Mouse (Mus musculus): Measurements from ENCODE around the gene Nr1i2. TPM values are rescaled to one million over a fixed set of nuclear protein-coding genes. Genes with fewer than 3 reads are reported as not detected.

Nr1i2 gene
- not detected in 2 replicates for polyA plus RNA-seq (2012)

DNA sequence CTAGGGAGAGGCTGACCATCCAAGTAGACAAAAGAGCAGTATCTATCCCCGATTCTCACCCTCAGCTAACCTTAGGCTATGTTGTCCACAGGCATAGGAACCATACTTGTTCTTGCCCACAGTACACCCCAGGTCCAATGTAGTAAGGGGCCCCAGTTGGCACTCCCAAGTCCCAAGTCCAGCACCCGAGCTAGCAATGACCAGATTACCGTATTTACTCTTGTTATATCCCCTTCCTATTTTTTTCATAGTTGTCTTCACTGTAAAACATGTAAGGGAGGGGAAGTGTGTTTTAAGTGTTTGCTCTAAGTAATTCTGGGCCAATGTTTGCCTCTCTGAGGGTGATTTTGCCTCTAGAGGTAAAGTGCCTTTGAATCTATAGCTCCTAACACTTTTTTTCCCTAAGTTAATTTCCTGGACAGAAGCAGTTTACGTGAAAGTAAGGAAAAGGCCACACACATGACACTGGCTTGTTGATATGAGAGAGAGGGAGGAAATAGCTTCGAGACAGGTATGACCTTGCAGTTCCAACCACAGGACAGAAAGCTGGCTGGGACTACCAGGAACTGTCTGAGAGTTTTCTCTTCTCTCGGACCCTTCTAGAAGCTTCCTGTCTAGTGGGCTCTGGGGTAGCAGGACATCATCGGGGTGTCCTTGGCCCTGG, at the start of gene Nr1i2:
TSS of gene Nr1i2 (minus strand) at position 140 of the 664 bp plus-strand sequence.

GRCm38 (mm10) chr16:38341396-38342324, 47.0 kb upstream of the Nr1i2 start, which contains the start of gene Maats1:
TSS of gene Maats1 (minus strand) at chr16:38342143.

Other genes starting within 250 kb of the Nr1i2 start
- gene Gsk3b, start 205.8 kb downstream of the Nr1i2 start, polyA plus RNA-seq (2012), result 9.0 and 9.8 TPM in 2 replicates
- 0.09 TPM in 1 of 2 replicates, not detected in the other for gene Maats1, start 47.3 kb upstream of the Nr1i2 start, polyA plus RNA-seq (2012)
- 81.9 and 143 TPM in 2 replicates for gene Cox17, start 52.2 kb upstream of the Nr1i2 start, polyA plus RNA-seq (2012)
- gene Gm21987, start 52.2 kb upstream of the Nr1i2 start, polyA plus RNA-seq (2012), result 505 and 528 TPM in 2 replicates
- 0.60 and 1.5 TPM in 2 replicates for gene Popdc2, start 67.4 kb upstream of the Nr1i2 start, polyA plus RNA-seq (2012)
- gene Pla1a, start 138.3 kb upstream of the Nr1i2 start, polyA plus RNA-seq (2012), result not detected in 2 replicates
- gene Adprh, start 157.9 kb upstream of the Nr1i2 start, polyA plus RNA-seq (2012), result 168 and 179 TPM in 2 replicates
- 0.09 and 0.50 TPM in 2 replicates for gene Cd80, start 160.7 kb upstream of the Nr1i2 start, polyA plus RNA-seq (2012)
- gene Timmdc1, start 227.8 kb upstream of the Nr1i2 start, polyA plus RNA-seq (2012), result 19.6 and 24.6 TPM in 2 replicates